Mouse (Mus musculus) ES-Bruce4 (cell line): Measurements from ENCODE around the gene Icam1.

Experiments
- EP300 ChIP-seq: IDR thresholded peaks from 2 replicates; pipeline ENCODE4 v1.6.1; 2011; ENCODE audit warnings: low read depth, low read length; ENCODE audit not compliant: insufficient read depth
- POLR2A ChIP-seq: IDR thresholded peaks from one replicate; pipeline ENCODE4 v1.8.1; 2011; ENCODE audit warnings: low read length; ENCODE audit not compliant: insufficient read depth

- no peak for TF ChIP-seq EP300
- TF ChIP-seq POLR2A, result no peak
Measured at GRCm38 (mm10) chr9:21051578-21051977, 35.8 kb downstream of the Icam1 start.
